Mouse (Mus musculus) T-helper 2 cell (primary cell): ENCODE results near the gene Gm29797.

ENCODE experiments used
- in situ Hi-C: fragments of 300-600 bp; cut with MboI, MseI; formaldehyde crosslinking; loops from one replicate; pipeline ENCODE4 v1.15.1; 2025; ENCODE audit warnings: high pct_unique_total_duplicates

Gm29797 gene

GRCm38 (mm10) chr2:181656734-181657133, at the start of gene Gm29797:
Gene Gm29797, plus strand, starts transcription at chr2:181657034.
- in situ Hi-C loops = no loop called here

GRCm38 (mm10) chr2:181618761-181619495, 37.9 kb upstream of the Gm29797 start:
- in situ Hi-C loops = no loop called here

- in situ Hi-C loops = no loop called here
Measured at GRCm38 (mm10) chr2:181623401-181623800, 33.4 kb upstream of the Gm29797 start.

- in situ Hi-C loops = no loop called here
Measured at GRCm38 (mm10) chr2:181628471-181628870, 28.4 kb upstream of the Gm29797 start.

- in situ Hi-C loops = no loop called here
Measured at GRCm38 (mm10) chr2:181632624-181633023, 24.2 kb upstream of the Gm29797 start.

- in situ Hi-C loops = no loop called here
Measured at GRCm38 (mm10) chr2:181635865-181636264, 21.0 kb upstream of the Gm29797 start.

GRCm38 (mm10) chr2:181644361-181644760, 12.5 kb upstream of the Gm29797 start:
- in situ Hi-C loops = loop anchor here (5.0 kb wide), 1 partner anchor 53 kb away; the partner anchor contains the start of gene Lkaaear1

GRCm38 (mm10) chr2:181645666-181646065, 11.2 kb upstream of the Gm29797 start:
- in situ Hi-C loops = no loop called here

- in situ Hi-C loops = no loop called here
Measured at GRCm38 (mm10) chr2:181646626-181647472, 10.0 kb upstream of the Gm29797 start.

- in situ Hi-C loops = no loop called here
Measured at GRCm38 (mm10) chr2:181648926-181649325, 7.9 kb upstream of the Gm29797 start.

- in situ Hi-C loops = no loop called here
Measured at GRCm38 (mm10) chr2:181653065-181653464, 3.8 kb upstream of the Gm29797 start.

- in situ Hi-C loops = no loop called here
Measured at GRCm38 (mm10) chr2:181653523-181653922, 3.3 kb upstream of the Gm29797 start.

GRCm38 (mm10) chr2:181657441-181657840, 607 bp downstream of the Gm29797 start:
- in situ Hi-C loops = no loop called here

GRCm38 (mm10) chr2:181658528-181658927, 1.7 kb downstream of the Gm29797 start:
- in situ Hi-C loops = no loop called here

- in situ Hi-C loops = no loop called here
Measured at GRCm38 (mm10) chr2:181658930-181659555, 2.2 kb downstream of the Gm29797 start.

- in situ Hi-C loops = no loop called here
Measured at GRCm38 (mm10) chr2:181659609-181660055, 2.8 kb downstream of the Gm29797 start.

GRCm38 (mm10) chr2:181662620-181663297, 5.9 kb downstream of the Gm29797 start:
- in situ Hi-C loops = no loop called here

GRCm38 (mm10) chr2:181663298-181663630, 6.4 kb downstream of the Gm29797 start:
- in situ Hi-C loops = no loop called here

- in situ Hi-C loops = no loop called here
Measured at GRCm38 (mm10) chr2:181670285-181670912, 13.6 kb downstream of the Gm29797 start.

- in situ Hi-C loops = no loop called here
Measured at GRCm38 (mm10) chr2:181670913-181671311, 14.1 kb downstream of the Gm29797 start.

- in situ Hi-C loops = no loop called here
Measured at GRCm38 (mm10) chr2:181671326-181671725, 14.5 kb downstream of the Gm29797 start, which contains the start of gene Sox18. Gene Sox18, minus strand, starts transcription at chr2:181671640.
